Mouse (Mus musculus): ENCODE measurements around the gene Stradb. TPM values are rescaled to one million over a fixed set of nuclear protein-coding genes. Genes with fewer than 3 reads are reported as not detected.

The Stradb gene
- total and polyA plus RNA-seq, 3 experiments: 3.4 to 6.1 (median 5.0) TPM

GRCm38 (mm10) chr1:58950899-58951648 is 22.2 kb upstream of the Stradb start:
- Histone ChIP-seq H3K4me1 (ENCODE audit: control insufficient read depth in 1 of 2, insufficient read depth in 2 of 2) (peaks cover 34 to 99% of the 10 kb centered on the region in 2 experiments), H3K79me2 (replicated peaks; ENCODE audit: control insufficient read depth, extremely low read depth, insufficient read depth, poor library complexity, severe bottlenecking) (peaks cover 11% of the 10 kb centered on the region), H3K27me3 (replicated peaks) (no peaks in the 10 kb centered on the region), H3K9ac (ENCODE audit: insufficient read depth, low read depth) (no peak overlapping the region), H3K4me2 (ENCODE audit: insufficient read depth, low read depth, poor library complexity, severe bottlenecking) (no peak overlapping the region), H3K27ac (ENCODE audit: insufficient read depth, low read depth) (no peak overlapping the region), H3K4me3 (replicated peaks in 1 of 3; ENCODE audit: low read depth in 2 of 3, low read length in 2 of 3, poor library complexity in 1 of 3) (no peak overlapping the region), H3K9me3 (replicated peaks; ENCODE audit: low read length) (no peaks in the 10 kb centered on the region), H3K36me3 (replicated peaks in 1 of 2; ENCODE audit: control insufficient read depth in 1 of 2, insufficient read depth in 1 of 2, low read length in 1 of 2) (peaks cover 2 to 13% of the 10 kb centered on the region in 2 experiments)
- TF ChIP-seq CHD1 (IDR thresholded peaks at IDR 0.05; ENCODE audit: low read depth, low read length) (no peak), ZC3H11A (IDR thresholded peaks at IDR 0.05; ENCODE audit: low read depth, low read length) (no peak), GABPA (IDR thresholded peaks at IDR 0.05; ENCODE audit: insufficient replicate concordance, low read depth, low read length) (no peak), POLR2AphosphoS2 (IDR thresholded peaks at IDR 0.05; ENCODE audit: low read depth, low read length) (no peak), ETS1 (conservative IDR thresholded peaks at IDR 0.05; ENCODE audit: low read depth, low read length) (no peak), NELFE (IDR thresholded peaks at IDR 0.05; ENCODE audit: low read depth, low read length) (no peak), JUN (IDR thresholded peaks at IDR 0.05; ENCODE audit: insufficient read depth, low read depth, low read length) (no peak), SMC3 (IDR thresholded peaks at IDR 0.05; ENCODE audit: low read depth, low read length) (no peak), UBTF (IDR thresholded peaks at IDR 0.05; ENCODE audit: low read depth, low read length) (no peak), USF1 (IDR thresholded peaks at IDR 0.05; ENCODE audit: low read depth, low read length) (no peak), ZKSCAN1 (IDR thresholded peaks at IDR 0.05; ENCODE audit: borderline replicate concordance, low read depth, low read length) (no peak), ZMIZ1 (IDR thresholded peaks at IDR 0.05; ENCODE audit: low read depth, low read length) (no peak)
- no peak for DNase-seq (ENCODE audit: extremely low read depth)
- dilution Hi-C loops (cut with MboI; ENCODE audit: extremely low pct_ligation_motif_present, extremely low pct_unique_long_range_greater_than_20kb, low sequenced_read_pairs): no loop called here
- in situ Hi-C loops (cut with MboI; ENCODE audit: low pct_ligation_motif_present, low pct_unique_long_range_greater_than_20kb, low sequenced_read_pairs): no loop called here

- Histone ChIP-seq H3K9ac (ENCODE audit: insufficient read depth, low read depth) (no peak overlapping the region), H3K4me1 (ENCODE audit: control insufficient read depth in 1 of 2, insufficient read depth in 2 of 2) (peaks cover 32 to 96% of the 10 kb centered on the region in 2 experiments), H3K9me3 (replicated peaks; ENCODE audit: low read length) (no peaks in the 10 kb centered on the region), H3K27me3 (replicated peaks) (no peaks in the 10 kb centered on the region), H3K36me3 (replicated peaks in 1 of 2; ENCODE audit: control insufficient read depth in 1 of 2, insufficient read depth in 1 of 2, low read length in 1 of 2) (peaks cover 0 to 8% of the 10 kb centered on the region in 2 experiments), H3K4me2 (ENCODE audit: insufficient read depth, low read depth, poor library complexity, severe bottlenecking) (no peak overlapping the region), H3K27ac (ENCODE audit: insufficient read depth, low read depth) (no peak overlapping the region), H3K79me2 (replicated peaks; ENCODE audit: control insufficient read depth, extremely low read depth, insufficient read depth, poor library complexity, severe bottlenecking) (peaks cover 11% of the 10 kb centered on the region), H3K4me3 (replicated peaks in 1 of 3; ENCODE audit: low read depth in 2 of 3, low read length in 2 of 3, poor library complexity in 1 of 3) (no peak overlapping the region)
- in situ Hi-C loops (cut with MboI; ENCODE audit: low pct_ligation_motif_present, low pct_unique_long_range_greater_than_20kb, low sequenced_read_pairs): no loop called here
- no peak for TF ChIP-seq ETS1 (conservative IDR thresholded peaks at IDR 0.05; ENCODE audit: low read depth, low read length)
- TF ChIP-seq POLR2A (IDR thresholded peaks at IDR 0.05; ENCODE audit: low read depth, low read length): no peak
- no peak for TF ChIP-seq CHD1 (IDR thresholded peaks at IDR 0.05; ENCODE audit: low read depth, low read length)
- no peak for TF ChIP-seq CHD2 (IDR thresholded peaks at IDR 0.05; ENCODE audit: low read length)
- TF ChIP-seq MEF2A (IDR thresholded peaks at IDR 0.05; ENCODE audit: borderline replicate concordance, low read depth, low read length): no peak
- no peak for TF ChIP-seq MXI1 (IDR thresholded peaks at IDR 0.05; ENCODE audit: low read depth, low read length)
- no peak for TF ChIP-seq KAT2A (IDR thresholded peaks at IDR 0.05; ENCODE audit: insufficient replicate concordance, low read length)
- no peak for TF ChIP-seq SMC3 (IDR thresholded peaks at IDR 0.05; ENCODE audit: low read depth, low read length)
- TF ChIP-seq ELF1 (IDR thresholded peaks at IDR 0.05; ENCODE audit: low read depth, low read length): no peak
- no peak for TF ChIP-seq MAX (IDR thresholded peaks at IDR 0.05; ENCODE audit: low read length)
- TF ChIP-seq BHLHE40 (IDR thresholded peaks at IDR 0.05; ENCODE audit: low read depth, low read length): no peak
- no peak for TF ChIP-seq ZNF384 (IDR thresholded peaks at IDR 0.05; ENCODE audit: low read depth, low read length)
- TF ChIP-seq GABPA (IDR thresholded peaks at IDR 0.05; ENCODE audit: insufficient replicate concordance, low read depth, low read length): no peak
- no peak for TF ChIP-seq JUN (IDR thresholded peaks at IDR 0.05; ENCODE audit: insufficient read depth, low read depth, low read length)
- no peak for DNase-seq (ENCODE audit: extremely low read depth)
- dilution Hi-C loops (cut with MboI; ENCODE audit: extremely low pct_ligation_motif_present, extremely low pct_unique_long_range_greater_than_20kb, low sequenced_read_pairs): no loop called here
These were observed 21.5 kb upstream of the Stradb start for GRCm38 (mm10) chr1:58951841-58952240.

Data from CH12.LX (cell line).